Mouse (Mus musculus): ENCODE measurements around the gene Arl3.

Arl3 gene

GRCm38 (mm10) chr19:46516667-46517528 lies 56.1 kb downstream of the Arl3 start:
- peak in 1 of 2 experiments; percentile 69 for DNase-seq

GRCm38 (mm10) chr19:46515287-46515821 lies 57.6 kb downstream of the Arl3 start:
- no peak for DNase-seq

- no peak for DNase-seq
Measured at GRCm38 (mm10) chr19:46514387-46514786, 58.6 kb downstream of the Arl3 start.

GRCm38 (mm10) chr19:46511263-46511662 lies 61.7 kb downstream of the Arl3 start:
- no peak for DNase-seq

GRCm38 (mm10) chr19:46510824-46511223 lies 62.2 kb downstream of the Arl3 start:
- no peak for DNase-seq

- DNase-seq, result no peak
Measured at GRCm38 (mm10) chr19:46510401-46510800, 62.6 kb downstream of the Arl3 start.

GRCm38 (mm10) chr19:46509736-46510135 lies 63.3 kb downstream of the Arl3 start:
- no peak for DNase-seq

- no peak for DNase-seq
Measured at GRCm38 (mm10) chr19:46509202-46509601, 63.8 kb downstream of the Arl3 start.

- DNase-seq, result no peak
Measured at GRCm38 (mm10) chr19:46508738-46509137, 64.3 kb downstream of the Arl3 start.

- no peak for DNase-seq
Measured at GRCm38 (mm10) chr19:46507806-46508205, 65.2 kb downstream of the Arl3 start.

- DNase-seq, result no peak
Measured at GRCm38 (mm10) chr19:46507181-46507581, 65.8 kb downstream of the Arl3 start.

GRCm38 (mm10) chr19:46506372-46506717 lies 66.7 kb downstream of the Arl3 start:
- DNase-seq, result no peak

GRCm38 (mm10) chr19:46505646-46506371 lies 67.2 kb downstream of the Arl3 start:
- DNase-seq, result no peak

- DNase-seq, result no peak
Measured at GRCm38 (mm10) chr19:46504822-46505417, 68.1 kb downstream of the Arl3 start.

GRCm38 (mm10) chr19:46504085-46504552 lies 68.9 kb downstream of the Arl3 start:
- DNase-seq, result no peak

- peak; percentile 78 to 87 for DNase-seq
Measured at GRCm38 (mm10) chr19:46503351-46504084, 69.5 kb downstream of the Arl3 start.

- DNase-seq, result peak; percentile 88 to 89
Measured at GRCm38 (mm10) chr19:46502471-46503166, 70.4 kb downstream of the Arl3 start.

- DNase-seq, result peak; percentile 79 to 80
Measured at GRCm38 (mm10) chr19:46502069-46502455, 70.9 kb downstream of the Arl3 start.

GRCm38 (mm10) chr19:46501401-46502068 lies 71.5 kb downstream of the Arl3 start, which contains the start of gene Trim8:
TSS of gene Trim8 (plus strand) at chr19:46501702.
- peak; percentile 58 to 70 for DNase-seq

- DNase-seq, result no peak
Measured at GRCm38 (mm10) chr19:46500581-46501341, 72.2 kb downstream of the Arl3 start.

All from thymus, adult 18-20 months (tissue).